Mouse (Mus musculus): ENCODE data around the gene Imp3.
"Not testable (repeated sequence)": the region's sequence is repeated elsewhere in the genome, so short reads cannot be mapped to it uniquely, and the experiment has no call there.

Gene Imp3

DNA sequence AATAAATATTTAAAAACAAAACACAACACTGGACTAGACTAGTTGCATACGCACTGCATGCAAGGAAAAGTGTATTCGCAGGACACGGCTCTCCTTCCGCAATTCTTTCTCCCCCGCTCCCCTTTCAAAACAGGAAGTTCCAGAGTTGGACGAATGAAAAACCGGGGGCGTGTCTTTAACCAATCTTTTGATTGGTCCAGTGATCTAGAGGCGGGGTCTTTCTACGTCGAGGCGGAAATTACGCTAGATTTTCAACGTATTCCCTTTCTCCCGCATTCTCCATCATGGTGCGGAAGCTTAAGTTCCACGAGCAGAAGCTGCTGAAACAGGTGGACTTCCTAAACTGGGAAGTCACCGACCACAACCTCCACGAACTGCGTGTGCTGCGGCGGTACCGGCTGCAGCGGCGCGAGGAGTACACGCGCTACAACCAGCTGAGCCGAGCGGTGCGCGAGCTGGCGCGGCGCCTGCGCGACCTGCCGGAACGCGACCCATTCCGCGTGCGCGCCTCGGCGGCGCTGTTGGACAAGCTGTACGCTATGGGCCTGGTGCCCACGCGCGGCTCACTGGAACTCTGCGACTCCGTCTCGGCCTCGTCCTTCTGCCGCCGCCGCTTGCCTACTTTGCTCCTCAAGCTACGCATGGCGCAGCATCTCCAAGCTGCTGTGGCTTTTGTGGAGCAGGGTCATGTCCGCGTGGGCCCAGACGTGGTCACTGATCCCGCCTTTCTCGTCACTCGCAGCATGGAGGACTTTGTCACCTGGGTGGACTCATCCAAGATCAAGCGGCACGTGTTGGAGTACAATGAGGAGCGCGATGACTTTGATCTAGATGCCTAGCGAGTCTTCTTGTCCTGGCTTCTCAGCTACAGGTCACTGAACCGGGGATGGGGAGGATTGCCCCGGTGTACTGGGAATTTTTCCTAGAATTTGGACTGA is at the start of gene Imp3:
Gene Imp3 (plus strand): TSS at position 253 of the 938 bp plus-strand sequence.
- peak; percentile 84 to 87 for DNase-seq

- no peak for DNase-seq
These were observed 49.7 kb upstream of the Imp3 start for GRCm38 (mm10) chr9:56887581-56887980.

DNA sequence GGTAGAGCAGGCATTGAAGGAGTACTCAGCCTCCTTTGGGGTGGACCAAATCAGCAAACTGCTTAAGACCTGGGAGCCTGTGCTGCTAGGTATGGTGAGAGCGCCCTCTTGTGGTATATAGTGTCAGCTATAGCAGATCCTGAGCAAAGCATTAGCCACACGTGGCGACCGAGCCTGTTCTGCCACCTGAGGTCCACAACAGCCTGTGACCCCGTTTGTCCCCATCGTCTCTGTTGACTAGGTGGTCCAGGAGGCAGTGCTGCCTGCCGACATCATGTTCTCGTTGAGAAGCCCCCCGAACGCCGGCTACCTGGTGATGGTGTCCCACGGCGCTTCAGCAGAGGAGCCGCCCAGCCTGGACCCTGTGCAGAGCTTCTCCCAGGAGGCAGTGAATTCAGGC is 47.5 kb upstream of the Imp3 start:
- peak; percentile 36 to 37 for DNase-seq

DNA sequence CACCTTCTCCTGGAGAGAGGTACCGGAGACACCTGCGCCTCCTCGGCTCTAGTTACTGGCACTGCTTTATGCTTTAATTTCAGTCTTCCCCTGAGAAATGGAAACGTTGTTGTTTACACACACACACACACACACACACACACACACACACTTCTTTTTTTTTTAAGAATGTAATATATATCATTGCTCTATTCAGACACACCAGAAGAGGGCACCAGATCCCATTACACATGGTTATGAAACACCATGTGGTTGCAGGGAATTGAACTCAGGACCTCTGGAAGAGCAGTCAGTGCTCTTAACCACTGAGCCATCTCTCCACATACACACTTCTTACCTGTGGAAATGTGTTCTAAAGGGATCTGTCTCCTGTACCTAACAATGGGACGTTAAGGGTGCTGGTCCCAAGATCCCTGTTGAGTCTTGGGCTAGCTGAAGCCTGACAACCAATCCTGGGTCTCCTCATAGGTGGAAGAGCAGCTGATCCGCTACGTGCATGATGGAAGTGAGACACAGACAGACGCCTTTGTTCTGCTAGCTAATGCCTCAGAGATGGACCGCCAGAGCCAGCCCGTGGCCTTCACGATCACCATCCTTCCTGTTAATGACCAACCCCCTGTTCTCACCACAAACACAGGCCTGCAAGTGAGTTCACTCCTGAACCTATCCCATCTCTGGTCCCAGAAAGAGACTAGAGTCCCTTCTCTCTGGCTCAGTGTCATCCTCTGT is 46.6 kb upstream of the Imp3 start:
- DNase-seq: no peak

- peak in 1 of 2 experiments; percentile 46 for DNase-seq
These were observed 45.7 kb upstream of the Imp3 start for GRCm38 (mm10) chr9:56891517-56892011.

GRCm38 (mm10) chr9:56892111-56892510 is 45.2 kb upstream of the Imp3 start:
- no peak for DNase-seq

DNA sequence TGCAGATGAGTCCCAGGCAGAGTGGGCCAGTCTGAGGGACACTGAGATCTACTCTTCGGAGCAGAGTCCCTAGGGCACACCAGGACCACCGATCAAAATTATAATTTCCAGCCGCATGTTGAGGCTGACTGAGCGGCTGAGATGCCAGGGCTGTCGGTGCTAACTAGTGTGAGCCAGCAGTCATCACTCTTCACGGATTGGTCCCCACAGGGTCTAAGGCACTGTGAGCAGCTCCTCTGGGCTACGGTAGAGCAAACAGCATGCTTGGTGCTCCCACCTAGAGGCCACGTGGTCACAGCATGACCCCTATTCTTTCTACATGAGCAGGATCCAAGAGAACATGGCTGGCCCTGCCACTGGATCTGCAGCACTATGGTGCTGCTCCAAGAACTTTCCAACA is 44.0 kb upstream of the Imp3 start:
- no peak for DNase-seq

- DNase-seq: peak in 1 of 2 experiments; percentile 20
These were observed 43.3 kb upstream of the Imp3 start for GRCm38 (mm10) chr9:56894006-56894405.

- DNase-seq: no peak
These were observed 40.5 kb upstream of the Imp3 start for GRCm38 (mm10) chr9:56896779-56897178.

GRCm38 (mm10) chr9:56899409-56899808 is 37.9 kb upstream of the Imp3 start:
- no peak for DNase-seq

GRCm38 (mm10) chr9:56900060-56900459 is 37.2 kb upstream of the Imp3 start:
- DNase-seq: no peak

GRCm38 (mm10) chr9:56900571-56900970 is 36.7 kb upstream of the Imp3 start:
- DNase-seq: no peak

- DNase-seq: no peak
These were observed 36.1 kb upstream of the Imp3 start for GRCm38 (mm10) chr9:56901187-56901586.

DNA sequence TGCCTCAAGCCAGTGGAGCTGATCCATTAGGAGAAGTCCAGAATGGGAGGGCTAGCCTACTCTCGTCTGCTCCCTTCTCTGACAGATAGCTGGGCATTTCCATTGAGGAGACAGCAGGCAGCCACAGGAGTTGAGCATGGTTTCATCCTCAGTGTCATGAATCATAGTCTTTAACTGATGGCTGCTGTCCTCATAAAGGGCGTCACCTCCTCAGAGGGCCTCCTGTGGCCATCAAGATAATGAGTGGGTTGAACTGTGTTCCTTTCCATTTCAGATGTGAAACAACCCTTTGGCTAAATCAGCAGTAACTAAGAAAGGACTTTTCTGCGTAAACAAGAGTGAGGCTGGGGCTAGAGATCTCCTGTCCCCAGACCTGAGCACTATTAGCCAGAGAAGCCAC is 33.6 kb upstream of the Imp3 start:
- no peak for DNase-seq

- DNase-seq: no peak
These were observed 29.7 kb upstream of the Imp3 start for GRCm38 (mm10) chr9:56907549-56907948.

GRCm38 (mm10) chr9:56909991-56910390 is 27.3 kb upstream of the Imp3 start:
- not testable (repeated sequence) for DNase-seq

GRCm38 (mm10) chr9:56911017-56911416 is 26.3 kb upstream of the Imp3 start:
- DNase-seq: no peak

DNA sequence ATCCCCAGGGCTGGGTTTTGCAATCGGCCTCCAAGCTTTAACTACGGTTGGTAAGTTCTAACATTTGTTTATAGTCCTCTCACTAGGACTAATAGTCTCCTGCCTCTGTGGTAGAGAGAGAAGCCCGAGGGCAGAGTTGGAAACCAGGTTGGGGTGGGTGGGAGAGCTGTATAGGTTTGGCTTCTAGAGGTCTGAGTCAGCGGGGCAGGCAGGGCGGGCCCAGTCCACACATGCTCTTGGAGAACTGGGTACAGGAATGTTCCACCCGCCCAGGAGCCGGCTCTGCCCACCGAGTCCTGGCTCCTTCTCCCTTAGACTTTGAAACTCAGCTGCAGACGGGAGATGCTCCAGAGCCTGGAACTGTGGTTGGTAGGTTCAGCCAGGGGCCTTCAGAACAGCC is 23.3 kb upstream of the Imp3 start:
- no peak for DNase-seq

DNA sequence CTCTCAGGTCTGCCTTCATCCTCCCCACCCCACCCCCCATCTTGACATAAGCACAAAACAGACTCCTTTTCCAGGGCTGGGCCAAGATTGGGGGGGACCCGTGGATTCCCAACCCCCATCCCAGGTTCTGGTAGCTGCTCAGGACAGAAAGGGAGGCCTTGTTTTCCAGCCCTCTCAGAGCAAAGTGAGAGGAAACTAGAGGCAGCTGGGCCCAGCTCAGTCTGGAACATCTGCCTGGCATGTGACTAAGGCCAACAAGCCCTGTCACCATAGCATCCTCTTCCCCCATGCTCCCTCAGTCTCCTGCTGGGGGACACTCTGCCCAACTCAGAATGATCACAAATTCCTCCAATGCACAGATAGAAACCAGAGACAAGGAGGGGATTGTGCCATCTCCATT is 22.2 kb upstream of the Imp3 start:
- DNase-seq: no peak

- DNase-seq: no peak
These were observed 21.4 kb upstream of the Imp3 start for GRCm38 (mm10) chr9:56915695-56916410.

- DNase-seq: no peak
These were observed 20.1 kb upstream of the Imp3 start for GRCm38 (mm10) chr9:56917131-56917530.

GRCm38 (mm10) chr9:56918466-56918865 is 18.8 kb upstream of the Imp3 start:
- DNase-seq: no peak

GRCm38 (mm10) chr9:56922746-56923145 is 14.5 kb upstream of the Imp3 start:
- DNase-seq: no peak
